Mouse (Mus musculus) liver, embryonic 14.5 days (tissue): ENCODE measurements at regions not wholly inside any gene's neighbourhood (a gene's known extent, or its start where the extent isn't known, plus 50 kb on each side); places are given as distances from the start of the nearest gene placed in this dataset.
A peak's percentile ranks its signal among the peaks of the same experiment; 100 is the strongest.

Experiments
- ATAC-seq: fragments of 200-750 bp; cut with Nextera tagmentation; 2 replicates; pipeline ENCODE4 v1.8.0; 2017; ENCODE audit warnings: moderate number of reproducible peaks, mild to moderate bottlenecking, moderate library complexity; ENCODE audit not compliant: insufficient read depth
- DNase-seq, 3 experiments: peaks; one replicate each; pipeline ENCODE4 v3.0.0-alpha.2; 2012 to 2013; ENCODE audit warnings: low read depth in 3 of 3, low spot score in 3 of 3
- H3K27ac ChIP-seq: fragments of 300-500 bp; sonication (generic); 2 replicates; pipeline ENCODE4 v1.5.1; 2014; ENCODE audit warnings: moderate library complexity, mild to moderate bottlenecking, control low read depth, inconsistent platforms
- H3K27me3 ChIP-seq: fragments of 300-500 bp; sonication (generic); 2 replicates; pipeline ENCODE4 v1.6.1; 2014; ENCODE audit warnings: mild to moderate bottlenecking, low read length, moderate library complexity; ENCODE audit not compliant: control insufficient read depth, insufficient read depth
- H3K36me3 ChIP-seq: fragments of 300-500 bp; sonication (generic); replicated peaks from 2 replicates; pipeline ENCODE4 v1.6.1; 2014; ENCODE audit warnings: low read depth; ENCODE audit not compliant: control insufficient read depth, insufficient read depth
- H3K4me1 ChIP-seq, 2 experiments: fragments of 200-500 bp in 1 of 2; fragments of 300-500 bp in 1 of 2; sonication (generic) in 1 of 2; replicated peaks; 2 replicates each; pipeline ENCODE4 v1.6.1; 2012 to 2014; ENCODE audit warnings: antibody characterized with exemption in 1 of 2, inconsistent platforms in 1 of 2, low read length in 1 of 2; ENCODE audit not compliant: control insufficient read depth in 2 of 2, insufficient read depth in 2 of 2
- H3K4me2 ChIP-seq: fragments of 300-500 bp; sonication (generic); 2 replicates; pipeline ENCODE4 v1.6.1; 2014; ENCODE audit warnings: low read depth, mild to moderate bottlenecking, control low read depth, moderate library complexity
- H3K4me3 ChIP-seq, 2 experiments: fragments of 200-500 bp in 1 of 2; fragments of 300-500 bp in 1 of 2; sonication (generic) in 1 of 2; 2 replicates each; pipeline ENCODE4 v1.5.1; 2012 to 2014; ENCODE audit warnings: low read depth in 2 of 2, low read length in 2 of 2, mild to moderate bottlenecking in 2 of 2, control low read depth in 1 of 2, inconsistent platforms in 1 of 2, moderate library complexity in 1 of 2; ENCODE audit not compliant: insufficient read depth in 1 of 2
- H3K9ac ChIP-seq: fragments of 300-500 bp; sonication (generic); replicated peaks from 2 replicates; pipeline ENCODE4 v1.6.1; 2014; ENCODE audit warnings: mild to moderate bottlenecking, control low read depth, moderate library complexity
- H3K9me3 ChIP-seq: fragments of 300-500 bp; sonication (generic); 2 replicates; pipeline ENCODE4 v1.6.1; 2016; ENCODE audit warnings: low read length, mixed read lengths; ENCODE audit not compliant: control insufficient read depth
- CTCF ChIP-seq: IDR thresholded peaks from 2 replicates; pipeline ENCODE4 v1.5.1; 2016; ENCODE audit warnings: antibody characterized with exemption, low read depth, control low read depth
- EP300 ChIP-seq: IDR thresholded peaks from 2 replicates; pipeline ENCODE4 v1.6.1; 2016; ENCODE audit warnings: antibody characterized with exemption, low read depth
- WGBS: fragments of 180-500 bp; shearing (Covaris S2); extraction: QIAGEN DNeasy Blood & Tissue Kit; methylation state at CpG from one replicate; pipeline ENCODE4 v1.1.7; 2014; ENCODE audit not compliant: insufficient replicate concordance; 5-methylcytosine and 5-hydroxymethylcytosine counted together

- ATAC-seq (peak; percentile 41; the same call in 1 of the 2 replicates), DNase-seq (peak in 1 of 3 experiments; percentile 0)
- Histone ChIP-seq H3K4me3 (no peak overlapping the region), H3K27ac (no peak overlapping the region), H3K27me3 (no peaks in the 10 kb centered on the region), H3K4me1 (no peaks in the 10 kb centered on the region), H3K9ac (no peak overlapping the region), H3K4me2 (peak overlapping the region; percentile 22; the same call in 1 of the 2 replicates), H3K36me3 (no peaks in the 10 kb centered on the region), H3K9me3 (no peaks in the 10 kb centered on the region)
- TF ChIP-seq EP300, result no peak
- TF ChIP-seq CTCF, result no peak
- WGBS, result 26% methylated on average over 13 of the region's 13 CpGs
Measured at GRCm38 (mm10) chr9:46480080-46480690, 160.4 kb upstream of the 4931429L15Rik start.

- Histone ChIP-seq H3K4me2 (no peak overlapping the region), H3K4me1 (no peaks in the 10 kb centered on the region), H3K27me3 (no peaks in the 10 kb centered on the region), H3K27ac (no peak overlapping the region), H3K9ac (no peak overlapping the region), H3K36me3 (no peaks in the 10 kb centered on the region), H3K4me3 (no peak overlapping the region), H3K9me3 (no peaks in the 10 kb centered on the region)
- DNase-seq (no peak), ATAC-seq (no peak)
- WGBS, result 45% methylated on average over 2 of the region's 2 CpGs
- TF ChIP-seq CTCF, result no peak
- TF ChIP-seq EP300, result no peak
Measured at GRCm38 (mm10) chr9:46478611-46479010, 158.8 kb upstream of the 4931429L15Rik start.

- DNase-seq (no peak), ATAC-seq (no peak)
- Histone ChIP-seq H3K4me2 (no peak overlapping the region), H3K27ac (no peak overlapping the region), H3K9ac (no peak overlapping the region), H3K9me3 (no peaks in the 10 kb centered on the region), H3K27me3 (no peaks in the 10 kb centered on the region), H3K4me1 (no peaks in the 10 kb centered on the region), H3K36me3 (no peaks in the 10 kb centered on the region), H3K4me3 (no peak overlapping the region)
- TF ChIP-seq EP300 (no peak), CTCF (no peak)
- WGBS, result 49% methylated on average over 5 of the region's 5 CpGs
Measured at GRCm38 (mm10) chr9:46476516-46476915, 156.7 kb upstream of the 4931429L15Rik start.

- H3K27ac ChIP-seq, result no peak overlapping the region
- H3K9ac ChIP-seq, result no peak overlapping the region
- no peaks in the 10 kb centered on the region for H3K36me3 ChIP-seq
- no peak for DNase-seq
- no peaks in the 10 kb centered on the region for H3K9me3 ChIP-seq
- H3K4me2 ChIP-seq, result no peak overlapping the region
- no peaks in the 10 kb centered on the region for H3K27me3 ChIP-seq
- no peak overlapping the region for H3K4me3 ChIP-seq
- no peak for ATAC-seq
- WGBS, result 71% methylated on average over 10 of the region's 10 CpGs
- no peaks in the 10 kb centered on the region for H3K4me1 ChIP-seq
- TF ChIP-seq CTCF (no peak), EP300 (no peak)
Measured at GRCm38 (mm10) chr9:46473681-46474080, 153.9 kb upstream of the 4931429L15Rik start.

DNA sequence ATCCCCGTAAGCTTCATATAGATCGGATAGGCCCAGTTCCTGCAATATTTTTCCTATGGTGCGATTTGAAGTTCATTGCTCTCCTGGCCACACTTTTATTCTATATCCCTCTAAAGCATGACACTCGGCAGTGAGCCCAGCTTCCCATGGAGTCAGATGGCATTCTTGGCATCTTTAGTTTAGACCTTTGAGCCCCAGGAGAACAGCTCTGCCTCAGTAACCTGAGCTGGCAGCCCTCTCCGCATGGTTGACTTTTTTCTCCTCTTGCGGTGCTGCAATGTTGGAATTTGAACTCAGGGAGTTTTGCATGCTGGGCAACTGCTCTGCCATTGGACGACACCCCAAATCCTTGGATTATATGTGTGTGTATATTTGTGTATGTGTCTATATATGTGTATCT lies 149.7 kb upstream of the 4931429L15Rik start:
- Histone ChIP-seq H3K9me3 (no peaks in the 10 kb centered on the region), H3K36me3 (no peaks in the 10 kb centered on the region), H3K27ac (no peak overlapping the region), H3K4me1 (no peaks in the 10 kb centered on the region), H3K9ac (no peak overlapping the region), H3K27me3 (no peaks in the 10 kb centered on the region), H3K4me3 (no peak overlapping the region), H3K4me2 (no peak overlapping the region)
- DNase-seq (no peak), ATAC-seq (no peak)
- WGBS, result 68% methylated on average over 7 of the region's 7 CpGs
- TF ChIP-seq CTCF, result no peak
- TF ChIP-seq EP300, result no peak
